Mouse (Mus musculus) myocyte (in vitro differentiated cells): ENCODE measurements around the gene Eno1.

Experiments used
- CEBPB ChIP-seq: IDR thresholded peaks from 2 replicates; pipeline ENCODE4 v1.6.1; 2011; ENCODE audit warnings: mild to moderate bottlenecking, moderate library complexity; ENCODE audit not compliant: poor library complexity, insufficient read depth, severe bottlenecking
- E2F4 ChIP-seq: IDR thresholded peaks from one replicate; pipeline ENCODE4 v1.6.1; 2011; ENCODE audit warnings: mild to moderate bottlenecking, control low read depth, moderate library complexity; ENCODE audit not compliant: insufficient read depth
- MAX ChIP-seq: IDR thresholded peaks from one replicate; pipeline ENCODE4 v1.6.1; 2011; ENCODE audit warnings: low read depth, mild to moderate bottlenecking, control low read depth
- MYOD1 ChIP-seq, 3 experiments: IDR thresholded peaks; one replicate each; pipeline ENCODE4 v1.6.1; 2011; ENCODE audit warnings: control low read depth in 2 of 3, low read depth in 2 of 3, mild to moderate bottlenecking in 2 of 3, moderate library complexity in 1 of 3; ENCODE audit not compliant: insufficient read length in 2 of 3, control insufficient read depth in 1 of 3
- MYOG ChIP-seq, 3 experiments: IDR thresholded peaks; one replicate each; pipeline ENCODE4 v1.6.1; 2011; ENCODE audit warnings: control low read depth in 2 of 3, low read depth in 2 of 3, mild to moderate bottlenecking in 2 of 3; ENCODE audit not compliant: insufficient read length in 2 of 3, control insufficient read depth in 1 of 3, insufficient read depth in 1 of 3
- POLR2A ChIP-seq: IDR thresholded peaks from one replicate; pipeline ENCODE4 v1.6.1; 2011; ENCODE audit warnings: low read depth, mild to moderate bottlenecking, control low read depth, moderate library complexity; ENCODE audit not compliant: insufficient read length
- REST ChIP-seq: IDR thresholded peaks from one replicate; pipeline ENCODE4 v1.6.1; 2011; ENCODE audit warnings: mild to moderate bottlenecking, control low read depth, moderate library complexity; ENCODE audit not compliant: insufficient read depth, insufficient read length
- TCF12 ChIP-seq: IDR thresholded peaks from one replicate; pipeline ENCODE4 v1.6.1; 2011; ENCODE audit warnings: mild to moderate bottlenecking, control low read depth; ENCODE audit not compliant: poor library complexity, insufficient read depth, severe bottlenecking
- TCF3 ChIP-seq: IDR thresholded peaks from one replicate; pipeline ENCODE4 v1.6.1; 2011; ENCODE audit warnings: low read depth, control low read depth; ENCODE audit not compliant: insufficient read length
- USF1 ChIP-seq: IDR thresholded peaks from one replicate; pipeline ENCODE4 v1.6.1; 2011; ENCODE audit warnings: low read depth, mild to moderate bottlenecking, control low read depth, moderate library complexity

- TF ChIP-seq POLR2A: no peak
- TF ChIP-seq E2F4: no peak
- TF ChIP-seq MAX: no peak
- TF ChIP-seq MYOD1 (IDR thresholded peaks at IDR 0.05; ENCODE audit: control insufficient read depth in 1 of 3, insufficient read length in 2 of 3, low read depth in 2 of 3): peak in 2 of 3 experiments; percentile 31 to 56
- TF ChIP-seq CEBPB: no peak
- TF ChIP-seq USF1: no peak
- TF ChIP-seq TCF12: no peak
- TF ChIP-seq TCF3: peak; percentile 15
- no peak for TF ChIP-seq REST
- TF ChIP-seq MYOG (IDR thresholded peaks at IDR 0.05; ENCODE audit: control insufficient read depth in 1 of 3, insufficient read depth in 1 of 3, insufficient read length in 2 of 3, low read depth in 2 of 3): peak in 2 of 3 experiments; percentile 27 to 75
Observed at GRCm38 (mm10) chr4:150229747-150230390, 6.7 kb upstream of the Eno1 start.
